Mouse (Mus musculus) E14TG2a.4 (cell line): ENCODE measurements around the gene Atg7.

Experiments
- H3K27me3 ChIP-seq: 2 replicates; pipeline ENCODE4 v1.6.1; 2014; ENCODE audit warnings: low read length, control low read depth; ENCODE audit not compliant: insufficient read depth
- H3K36me3 ChIP-seq: 2 replicates; pipeline ENCODE4 v1.6.1; 2014; ENCODE audit warnings: low read length, control low read depth; ENCODE audit not compliant: insufficient read depth
- H3K4me1 ChIP-seq: replicated peaks from 2 replicates; pipeline ENCODE4 v1.6.1; 2014; ENCODE audit warnings: low read depth, low read length, control low read depth
- H3K4me3 ChIP-seq: replicated peaks from 2 replicates; pipeline ENCODE4 v1.5.1; 2014; ENCODE audit warnings: mild to moderate bottlenecking, low read length
- H3K9me3 ChIP-seq: 2 replicates; pipeline ENCODE4 v1.6.1; 2014; ENCODE audit warnings: low read length, control low read depth
- CTCF ChIP-seq: conservative IDR thresholded peaks from 2 replicates; pipeline ENCODE4 v1.5.1; 2014; ENCODE audit warnings: low read length
- NANOG ChIP-seq: IDR thresholded peaks from 2 replicates; pipeline ENCODE4 v1.6.1; 2014; ENCODE audit warnings: borderline replicate concordance, low read length, mixed read lengths
- POU5F1 ChIP-seq: IDR thresholded peaks from 2 replicates; pipeline ENCODE4 v1.6.1; 2014; ENCODE audit warnings: low read length, borderline replicate concordance

Atg7 gene

GRCm38 (mm10) chr6:114719100-114719499 lies 76.2 kb downstream of the Atg7 start:
- no peak overlapping the region for H3K4me3 ChIP-seq
- no peaks in the 10 kb centered on the region for H3K27me3 ChIP-seq
- TF ChIP-seq POU5F1 (no peak), CTCF (no peak), NANOG (no peak)
- no peaks in the 10 kb centered on the region for H3K9me3 ChIP-seq
- H3K36me3 ChIP-seq, result no peaks in the 10 kb centered on the region
- H3K4me1 ChIP-seq, result no peaks in the 10 kb centered on the region

GRCm38 (mm10) chr6:114719665-114720064 lies 76.8 kb downstream of the Atg7 start:
- H3K36me3 ChIP-seq, result no peaks in the 10 kb centered on the region
- H3K27me3 ChIP-seq, result no peaks in the 10 kb centered on the region
- no peaks in the 10 kb centered on the region for H3K4me1 ChIP-seq
- no peak for TF ChIP-seq POU5F1
- no peak for TF ChIP-seq CTCF
- no peak for TF ChIP-seq NANOG
- peaks cover 4% of the 10 kb centered on the region for H3K9me3 ChIP-seq
- H3K4me3 ChIP-seq, result no peak overlapping the region

GRCm38 (mm10) chr6:114722046-114722445 lies 79.1 kb downstream of the Atg7 start:
- Histone ChIP-seq H3K4me1 (no peaks in the 10 kb centered on the region), H3K27me3 (no peaks in the 10 kb centered on the region), H3K9me3 (peaks cover 11% of the 10 kb centered on the region), H3K4me3 (no peak overlapping the region), H3K36me3 (0 out of 2 replicates have a peak, but pooled peaks cover 4% of the 10 kb centered on the region)
- no peak for TF ChIP-seq POU5F1
- TF ChIP-seq CTCF, result no peak
- no peak for TF ChIP-seq NANOG

GRCm38 (mm10) chr6:114723925-114724324 lies 81.0 kb downstream of the Atg7 start:
- H3K4me1 ChIP-seq, result no peaks in the 10 kb centered on the region
- 0 out of 2 replicates have a peak, but pooled peaks cover 4% of the 10 kb centered on the region for H3K36me3 ChIP-seq
- no peak overlapping the region for H3K4me3 ChIP-seq
- no peak for TF ChIP-seq POU5F1
- TF ChIP-seq CTCF, result no peak
- no peak for TF ChIP-seq NANOG
- H3K27me3 ChIP-seq, result no peaks in the 10 kb centered on the region
- peaks cover 11% of the 10 kb centered on the region for H3K9me3 ChIP-seq

GRCm38 (mm10) chr6:114724351-114724750 lies 81.5 kb downstream of the Atg7 start:
- H3K4me1 ChIP-seq, result no peaks in the 10 kb centered on the region
- peaks cover 11% of the 10 kb centered on the region for H3K9me3 ChIP-seq
- no peaks in the 10 kb centered on the region for H3K27me3 ChIP-seq
- H3K4me3 ChIP-seq, result no peak overlapping the region
- no peak for TF ChIP-seq NANOG
- TF ChIP-seq CTCF, result no peak
- TF ChIP-seq POU5F1, result no peak
- 0 out of 2 replicates have a peak, but pooled peaks cover 4% of the 10 kb centered on the region for H3K36me3 ChIP-seq

- no peak overlapping the region for H3K4me3 ChIP-seq
- H3K36me3 ChIP-seq, result 0 out of 2 replicates have a peak, but pooled peaks cover 4% of the 10 kb centered on the region
- H3K27me3 ChIP-seq, result no peaks in the 10 kb centered on the region
- H3K4me1 ChIP-seq, result no peaks in the 10 kb centered on the region
- H3K9me3 ChIP-seq, result peaks cover 11% of the 10 kb centered on the region
- no peak for TF ChIP-seq NANOG
- no peak for TF ChIP-seq CTCF
- no peak for TF ChIP-seq POU5F1
These were observed 82.3 kb downstream of the Atg7 start for GRCm38 (mm10) chr6:114725147-114725575.

GRCm38 (mm10) chr6:114726681-114727080 lies 83.8 kb downstream of the Atg7 start:
- H3K27me3 ChIP-seq, result no peaks in the 10 kb centered on the region
- no peaks in the 10 kb centered on the region for H3K4me1 ChIP-seq
- no peak for TF ChIP-seq NANOG
- no peak for TF ChIP-seq CTCF
- TF ChIP-seq POU5F1, result no peak
- H3K36me3 ChIP-seq, result 0 out of 2 replicates have a peak, but pooled peaks cover 4% of the 10 kb centered on the region
- no peak overlapping the region for H3K4me3 ChIP-seq
- H3K9me3 ChIP-seq, result peaks cover 11% of the 10 kb centered on the region

GRCm38 (mm10) chr6:114733156-114733555 lies 90.3 kb downstream of the Atg7 start:
- Histone ChIP-seq H3K36me3 (no peaks in the 10 kb centered on the region), H3K9me3 (no peaks in the 10 kb centered on the region), H3K27me3 (peaks cover 13% of the 10 kb centered on the region), H3K4me1 (0 out of 2 replicates have a peak, but pooled peaks cover 3% of the 10 kb centered on the region), H3K4me3 (no peak overlapping the region)
- TF ChIP-seq NANOG (no peak), CTCF (no peak)

GRCm38 (mm10) chr6:114733681-114734080 lies 90.8 kb downstream of the Atg7 start:
- TF ChIP-seq NANOG (no peak), POU5F1 (no peak), CTCF (no peak)
- H3K9me3 ChIP-seq, result no peaks in the 10 kb centered on the region
- H3K4me3 ChIP-seq, result no peak overlapping the region

GRCm38 (mm10) chr6:114735054-114735453 lies 92.2 kb downstream of the Atg7 start:
- H3K4me1 ChIP-seq, result 0 out of 2 replicates have a peak, but pooled peaks cover 3% of the 10 kb centered on the region
- no peaks in the 10 kb centered on the region for H3K36me3 ChIP-seq
- no peaks in the 10 kb centered on the region for H3K9me3 ChIP-seq
- no peak overlapping the region for H3K4me3 ChIP-seq
- peaks cover 31% of the 10 kb centered on the region for H3K27me3 ChIP-seq
- TF ChIP-seq POU5F1 (no peak), NANOG (no peak), CTCF (no peak)

More at GRCm38 (mm10) chr6:114733681-114734080, 90.8 kb downstream of the Atg7 start:
- H3K27me3 ChIP-seq, result peaks cover 18% of the 10 kb centered on the region
- 0 out of 2 replicates have a peak, but pooled peaks cover 3% of the 10 kb centered on the region for H3K4me1 ChIP-seq
- no peaks in the 10 kb centered on the region for H3K36me3 ChIP-seq
